ENCODE assay signal across 8 mouse cellular contexts in the genomic region with DNA sequence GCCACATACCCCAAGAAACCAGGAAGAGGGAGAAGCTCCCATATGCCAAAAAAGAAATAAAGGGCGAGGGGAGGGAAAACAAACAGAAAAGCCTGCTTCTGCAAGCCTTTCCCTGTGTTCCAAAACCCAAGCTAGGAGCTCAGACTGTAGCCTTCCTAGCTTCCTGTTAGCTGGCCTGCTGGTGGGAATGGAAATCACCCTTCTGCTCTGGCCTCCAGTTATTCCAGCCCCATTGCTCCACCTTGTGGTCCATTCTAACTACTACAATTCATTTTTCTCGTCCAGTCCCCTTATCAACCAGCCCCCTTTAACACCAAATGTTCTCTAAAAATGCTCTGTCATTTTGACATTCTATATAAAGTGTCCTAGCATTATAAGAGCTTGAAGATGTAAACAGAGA. TPM values are rescaled to one million over a fixed set of nuclear protein-coding genes. Genes with fewer than 3 reads are reported as not detected.
A peak's percentile ranks its signal among the peaks of the same experiment; 100 is the strongest.
DNase-seq lines count a peak whose midpoint lies in the region; ATAC-seq lines count a peak whose summit lies in the region.
"Had no signal": no experiment of that assay in that cellular context is flagged by ENCODE, and none has a peak within 500 bp of the region (broad histone marks: within the 10 kb centered on the region; RNA-seq: fewer than 3 reads in every experiment).

No protein-coding gene starts in this region.

- H3K27ac ChIP-seq in forebrain, embryonic 11.5 days (ENCODE audit: low read depth, low read length): no peak overlapping the region
- H3K27ac ChIP-seq: limb, embryonic 15.5 days had no signal

- H3K4me3 ChIP-seq in forebrain, embryonic 11.5 days (ENCODE audit: low read depth, low read length): no peak overlapping the region
- H3K4me3 ChIP-seq: limb, embryonic 15.5 days had no signal

- WGBS in forebrain, embryonic 11.5 days: 0% methylated on average over 2 of the region's 2 CpGs

- peaks cover 3% of the 10 kb centered on the region; the same call in 1 of the 2 replicates for H3K4me1 ChIP-seq in forebrain, embryonic 11.5 days (replicated peaks; ENCODE audit: control insufficient read depth, insufficient read depth, low read length)

- ATAC-seq in forebrain, embryonic 11.5 days (replicated peaks; ENCODE audit: low FRiP score): peak; percentile 63
- ATAC-seq in hematopoietic stem cell, adult 5-6 weeks (replicated peaks in 1 of 2; ENCODE audit: insufficient read depth in 1 of 2, low FRiP score in 2 of 2, low TSS enrichment in 1 of 2, low read depth in 1 of 2, poor library complexity in 2 of 2, severe bottlenecking in 2 of 2): peak; percentile 80 to 86

- H3K9ac ChIP-seq in forebrain, embryonic 11.5 days (ENCODE audit: low read length): no peak overlapping the region
- H3K9ac ChIP-seq: limb, embryonic 15.5 days had no signal

- H3K9me3 ChIP-seq in forebrain, embryonic 11.5 days (ENCODE audit: control insufficient read depth, low read length): no peaks in the 10 kb centered on the region
- H3K9me3 ChIP-seq: limb, embryonic 15.5 days had no signal

- H3K27me3 ChIP-seq in forebrain, embryonic 11.5 days (ENCODE audit: control insufficient read depth, insufficient read depth, low read length): no peaks in the 10 kb centered on the region
- H3K27me3 ChIP-seq: limb, embryonic 15.5 days had no signal

- H3K4me2 ChIP-seq in forebrain, embryonic 11.5 days (ENCODE audit: low read depth, low read length, severe bottlenecking): no peak overlapping the region
- H3K4me2 ChIP-seq: limb, embryonic 15.5 days had no signal

- H3K36me3 ChIP-seq in forebrain, embryonic 11.5 days (ENCODE audit: control insufficient read depth, insufficient read depth, low read length): no peaks in the 10 kb centered on the region
- H3K36me3 ChIP-seq: limb, embryonic 15.5 days had no signal

- DNase-seq in R1 (ENCODE audit: low read depth, low spot score): peak; percentile 82
- DNase-seq in brain, embryonic 18.5 days (ENCODE audit: low read depth, low spot score): peak; percentile 58
- peak; percentile 74 for DNase-seq in forebrain, embryonic 11.5 days (ENCODE audit: low spot score)
- DNase-seq in layer of hippocampus, adult 11-12 months (ENCODE audit: low spot score): peak; percentile 77
- peak; percentile 69 for DNase-seq in lung, postnatal 25 days (ENCODE audit: low spot score)
- DNase-seq in skeletal muscle tissue, adult 2 months (ENCODE audit: low read depth, low spot score): peak; percentile 56

RNA-seq across cellular contexts. Expression of gene Jam3, which starts 20.9 kb away (rescaled TPM):
- polyA plus RNA-seq in forebrain, embryonic 11.5 days (2014; fragmentation: Nextera tagmentation; extraction: Ambion mirVana): 168 and 176 TPM in 2 replicates
- total RNA-seq in hematopoietic stem cell, adult 5-6 weeks (2017): 4.1 and 7.0 TPM in 2 replicates
